Mouse (Mus musculus): ENCODE results near the gene Usp8.

Gene Usp8

DNA sequence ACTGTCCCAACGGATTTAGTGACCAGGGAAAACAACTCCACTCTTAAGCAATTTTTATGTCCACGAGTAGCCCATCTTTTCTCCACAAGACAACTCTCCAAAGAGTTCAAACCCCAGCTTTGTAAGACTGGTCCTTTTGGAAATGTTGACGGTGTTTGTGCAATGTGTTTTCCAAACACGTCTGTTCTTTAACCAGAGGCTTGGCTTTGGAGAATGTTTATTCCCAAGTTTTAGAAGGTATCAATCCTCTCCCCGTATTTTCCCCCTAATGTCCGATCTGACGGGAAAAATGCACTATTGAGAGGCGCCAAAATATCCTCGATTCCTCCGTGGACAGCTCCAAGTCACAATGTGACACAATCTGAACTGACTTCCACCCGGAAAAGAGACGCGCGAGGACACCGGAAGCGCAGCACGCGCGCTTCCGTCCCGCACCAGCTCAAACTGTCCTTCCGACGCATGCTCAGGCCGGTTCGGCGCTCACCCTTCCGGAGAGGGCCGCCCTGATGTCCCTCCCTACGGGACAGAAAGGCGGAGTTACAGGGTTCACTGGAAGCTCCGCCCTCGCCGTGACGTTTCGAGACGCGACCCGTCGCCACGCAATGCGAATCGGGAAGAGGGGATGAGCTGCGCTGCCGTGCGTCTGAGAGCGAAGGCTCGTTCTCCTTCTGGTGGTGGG, at the start of gene Usp8:
Gene Usp8, plus strand, starts transcription at position 570 of the 679 bp plus-strand sequence.
- DNase-seq (ENCODE audit: low read depth, low spot score) = peak; percentile 95

DNA sequence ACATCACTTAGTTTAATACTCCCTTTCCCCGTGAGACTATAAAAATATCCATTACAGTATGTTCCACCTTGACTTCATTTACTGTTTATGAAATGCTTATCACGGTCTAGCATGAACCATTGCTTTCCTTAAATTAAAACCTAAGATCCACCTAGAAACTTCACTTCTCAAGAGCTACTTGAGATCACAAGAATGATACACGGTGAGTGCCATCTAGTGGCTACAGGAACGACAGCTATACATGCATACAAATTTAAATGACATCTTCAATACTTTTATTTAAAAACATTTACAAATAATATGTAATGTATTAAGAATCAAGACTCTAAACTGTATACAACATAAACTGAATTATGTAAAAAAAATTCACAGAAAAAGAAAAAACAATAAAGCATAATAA, 43.6 kb upstream of the Usp8 start:
- no peak for DNase-seq (ENCODE audit: low read depth, low spot score)

GRCm38 (mm10) chr2:126665984-126666383, 41.1 kb upstream of the Usp8 start:
- DNase-seq (ENCODE audit: low read depth, low spot score) = no peak

DNA sequence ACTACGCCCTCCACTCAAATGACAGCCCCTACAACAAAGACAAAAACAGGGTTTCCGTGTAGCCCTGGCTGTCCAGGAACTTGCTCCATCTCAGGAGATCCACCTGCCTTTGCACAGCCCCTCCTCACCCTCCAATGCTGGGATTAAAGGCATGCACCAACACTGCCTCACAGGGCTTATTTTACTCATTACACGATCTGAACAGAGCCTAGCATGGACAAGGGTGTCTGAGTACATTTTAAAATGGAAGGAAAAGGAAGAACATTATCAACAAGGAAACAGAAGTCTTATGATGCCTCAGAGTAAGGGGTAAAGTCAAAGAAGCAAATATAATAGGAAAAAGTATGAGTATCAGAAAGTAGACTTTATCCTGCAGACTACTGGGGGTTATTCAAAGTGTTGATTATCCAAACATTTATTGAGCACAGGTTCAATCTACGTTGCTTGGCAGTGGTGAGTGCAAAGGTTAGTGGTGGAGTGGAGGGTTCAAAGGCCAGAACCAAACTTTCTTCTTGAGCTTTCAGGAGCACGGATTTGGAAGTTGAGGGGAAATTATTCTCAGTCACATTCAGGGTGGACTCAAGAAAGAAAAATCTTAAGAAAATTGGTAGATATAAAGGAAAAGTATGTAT, 38.4 kb upstream of the Usp8 start:
- DNase-seq (ENCODE audit: low read depth, low spot score) = no peak

DNA sequence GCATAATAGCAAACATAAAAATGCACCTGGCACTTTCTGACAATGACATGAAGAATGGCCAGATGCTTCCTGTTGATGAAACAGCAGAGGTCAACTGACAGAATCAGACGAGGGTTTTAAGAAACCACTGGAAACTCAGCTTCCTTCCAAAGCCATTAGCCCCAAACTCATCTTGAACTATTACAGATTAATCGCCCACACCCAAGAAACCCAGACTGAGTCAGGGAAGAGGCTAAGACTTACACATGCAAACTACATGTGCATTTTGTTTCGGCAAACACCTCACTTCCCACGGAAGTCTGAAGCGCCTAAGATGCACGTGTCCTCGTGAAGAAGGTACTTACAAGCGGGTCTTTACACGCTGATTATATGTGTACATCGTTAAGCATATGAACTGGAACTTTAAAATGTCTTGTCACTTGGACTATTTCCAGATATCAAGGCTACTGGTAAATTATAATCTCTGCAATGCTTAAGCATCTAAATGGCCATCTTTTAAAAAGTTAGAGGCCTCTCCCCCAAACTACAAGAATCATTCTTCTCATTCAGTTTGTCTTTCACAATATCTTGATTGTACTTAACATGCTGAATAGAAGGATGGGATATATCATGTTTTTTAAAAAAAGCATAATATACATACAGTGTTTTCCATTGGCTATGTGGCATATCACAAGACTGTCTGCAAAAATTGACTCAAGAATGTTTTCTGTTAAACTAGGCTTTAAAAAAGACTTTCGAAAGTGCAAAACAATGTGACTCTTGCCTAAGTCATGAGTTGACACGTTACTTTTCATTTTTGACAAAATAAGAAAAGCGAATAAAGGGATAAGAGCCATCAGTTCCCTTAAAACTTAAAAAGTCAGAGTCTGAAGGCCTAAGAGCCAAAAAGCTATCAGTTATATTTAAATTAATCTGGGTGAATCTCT, 33.5 kb upstream of the Usp8 start:
- no peak for DNase-seq (ENCODE audit: low read depth, low spot score)

DNA sequence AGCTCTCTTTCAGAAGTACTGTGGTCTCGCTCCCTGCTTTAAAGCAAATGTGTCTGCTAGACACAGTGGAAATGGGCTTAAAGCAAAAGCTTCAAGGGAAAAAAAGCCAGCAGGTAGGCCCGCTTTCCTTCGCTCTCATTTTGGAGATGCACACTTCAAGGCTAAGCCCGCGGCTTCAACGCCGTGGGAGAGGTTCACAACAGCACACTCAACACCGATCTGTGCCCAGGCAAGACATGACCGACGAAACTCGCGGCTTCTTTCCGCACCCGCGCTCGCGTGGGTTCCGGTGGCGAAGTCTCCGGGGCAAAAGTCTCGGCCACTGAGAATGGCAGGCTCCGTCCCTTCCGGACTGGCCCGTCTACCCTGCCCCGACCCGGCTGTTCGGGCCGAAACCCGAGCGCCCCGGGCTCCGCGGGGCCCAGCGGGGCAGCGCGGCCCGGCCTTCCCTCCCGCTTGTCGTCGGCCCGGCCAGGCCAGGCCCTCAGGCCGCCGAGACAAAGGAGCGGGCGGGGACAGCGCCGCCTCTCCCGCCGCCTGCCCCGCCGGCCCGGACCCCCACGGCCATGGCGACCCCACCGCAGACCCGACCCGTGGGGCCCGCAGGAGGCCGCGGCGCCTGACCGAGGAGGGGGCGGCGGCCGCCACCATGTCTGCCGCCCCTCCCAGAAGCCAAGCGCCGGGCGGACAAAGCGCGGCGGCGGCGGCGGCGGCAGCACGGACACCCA, 32.5 kb upstream of the Usp8 start:
- DNase-seq (ENCODE audit: low read depth, low spot score) = peak; percentile 35

DNA sequence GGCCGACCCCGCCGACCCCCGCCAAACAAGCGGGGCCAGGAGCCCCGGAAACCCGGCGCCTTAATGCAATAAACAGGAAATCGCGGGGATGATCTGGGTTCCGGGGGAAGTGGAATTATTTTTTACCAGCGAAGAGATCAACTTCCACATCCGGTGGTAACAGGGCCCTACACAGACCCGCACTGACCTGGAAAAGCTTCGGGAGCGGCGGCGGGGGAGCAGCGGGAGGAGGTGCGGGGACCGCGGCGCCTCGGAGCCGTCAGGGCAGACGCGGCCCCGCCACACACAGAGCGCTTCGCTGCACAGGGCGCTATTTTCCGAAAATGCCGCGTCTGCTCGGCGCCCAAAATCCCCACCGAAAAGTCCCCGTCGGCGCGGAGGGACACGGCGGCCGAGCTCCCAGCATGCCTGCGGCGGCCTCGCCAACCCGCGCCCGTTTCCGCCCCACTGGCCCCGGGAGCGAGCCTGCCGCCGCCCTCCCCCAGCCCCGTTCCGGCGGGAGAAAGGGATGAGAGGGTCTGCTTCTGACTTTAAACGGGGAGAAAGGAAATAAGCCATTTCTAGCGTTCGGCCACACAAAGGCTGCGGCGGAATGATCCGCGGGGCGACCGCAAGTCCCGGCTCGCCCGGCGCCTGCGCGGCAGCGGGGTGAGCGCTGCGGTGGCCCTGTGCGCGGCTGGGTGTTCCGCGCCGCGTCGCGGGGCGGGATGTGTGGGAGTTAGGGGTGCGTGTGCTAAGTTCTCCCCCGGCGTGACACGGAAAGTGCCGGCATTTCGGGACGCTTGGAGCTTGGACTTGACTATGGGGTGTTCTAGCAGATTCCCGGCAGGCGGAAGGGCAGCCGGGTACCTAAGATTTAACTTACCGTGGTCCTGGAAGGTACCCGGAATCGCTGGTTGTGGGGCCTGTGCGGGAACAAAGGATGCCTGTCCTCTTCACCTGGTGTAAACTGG, 31.7 kb upstream of the Usp8 start:
- peak; percentile 81 for DNase-seq (ENCODE audit: low read depth, low spot score)

DNA sequence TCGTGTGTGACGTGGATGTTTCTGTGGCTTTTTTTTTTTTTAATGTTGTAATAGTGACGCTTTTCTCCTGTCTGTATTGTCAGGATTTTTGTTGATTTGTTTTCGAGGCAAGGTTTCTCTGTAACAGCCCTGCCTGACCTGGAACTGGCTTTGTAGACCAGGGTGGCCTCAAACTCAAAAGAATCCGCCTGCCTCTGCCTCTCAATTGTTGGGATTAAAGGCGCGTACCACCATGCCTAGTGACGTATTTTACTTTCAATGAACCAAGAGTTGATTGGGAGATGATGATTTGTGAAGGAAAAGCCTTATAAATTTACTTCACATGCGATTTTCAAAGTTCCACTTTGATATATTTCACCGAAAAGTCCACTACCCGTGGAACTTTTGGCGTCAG, 31.0 kb upstream of the Usp8 start, which contains the start of gene Gabpb1:
Gene Gabpb1, minus strand, starts transcription at position 216 of the 394 bp plus-strand sequence.
- DNase-seq (ENCODE audit: low read depth, low spot score) = peak; percentile 13

GRCm38 (mm10) chr2:126677366-126677765, 29.8 kb upstream of the Usp8 start:
- DNase-seq (ENCODE audit: low read depth, low spot score) = no peak

DNA sequence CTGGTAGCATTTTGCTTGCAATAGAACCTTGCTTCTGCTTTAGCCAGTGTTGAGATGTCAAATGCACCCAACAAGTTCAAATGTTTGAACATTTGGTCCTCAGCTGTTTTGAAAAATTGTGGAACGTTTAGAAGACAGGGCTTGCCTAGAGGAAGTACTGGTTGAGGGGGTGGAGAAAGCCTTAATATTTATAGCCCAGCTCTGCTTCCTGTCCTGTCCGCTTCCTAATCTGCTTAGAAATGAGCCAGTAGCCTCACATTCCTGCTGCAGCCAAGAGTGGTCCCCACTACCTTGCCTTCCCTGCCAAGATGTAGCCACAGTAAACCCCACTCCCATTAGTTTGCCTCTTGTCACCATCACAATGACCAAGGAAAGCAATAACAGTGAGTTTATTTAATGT, 24.8 kb upstream of the Usp8 start:
- no peak for DNase-seq (ENCODE audit: low read depth, low spot score)

GRCm38 (mm10) chr2:126682937-126683336, 24.2 kb upstream of the Usp8 start:
- DNase-seq (ENCODE audit: low read depth, low spot score) = no peak

DNA sequence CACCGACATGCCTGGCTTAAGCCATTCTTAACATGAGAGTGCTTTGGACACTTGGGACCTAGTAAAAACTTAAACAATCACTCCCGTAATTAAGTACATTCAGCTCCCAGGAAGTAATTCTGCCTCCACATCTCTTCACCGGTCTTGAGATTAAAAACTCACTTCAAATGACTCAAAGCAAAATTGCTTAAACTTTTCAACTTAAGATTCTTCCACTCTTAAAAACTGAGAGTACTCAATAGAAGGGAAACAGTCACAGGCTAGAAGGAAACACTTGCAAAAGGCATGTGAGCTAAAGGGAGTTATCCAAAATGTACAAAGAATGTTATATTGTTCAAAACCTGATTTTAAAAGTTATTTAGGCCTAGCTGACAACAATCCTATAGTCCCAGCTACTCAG, 15.8 kb upstream of the Usp8 start:
- no peak for DNase-seq (ENCODE audit: low read depth, low spot score)

GRCm38 (mm10) chr2:126695285-126695684, 11.8 kb upstream of the Usp8 start:
- no peak for DNase-seq (ENCODE audit: low read depth, low spot score)

DNA sequence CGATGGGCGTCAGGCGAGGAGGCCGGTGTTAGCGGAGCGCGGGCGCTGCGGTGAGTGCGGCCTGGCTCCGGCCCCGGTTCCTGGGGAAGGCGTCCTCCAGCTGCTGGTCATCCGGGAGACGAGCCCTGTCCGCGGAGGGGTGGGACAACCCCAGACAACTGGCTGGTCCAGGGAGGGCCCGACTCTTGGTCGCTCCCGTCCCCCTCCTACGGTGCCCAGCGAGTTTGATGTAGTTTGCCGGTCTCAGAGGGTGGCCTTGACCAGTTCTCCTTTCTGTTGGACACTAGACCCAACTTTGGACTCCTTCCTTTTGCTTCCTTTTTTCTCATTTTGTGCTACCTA, 281 bp downstream of the Usp8 start:
- DNase-seq (ENCODE audit: low read depth, low spot score) = no peak

GRCm38 (mm10) chr2:126708361-126708760, 1.2 kb downstream of the Usp8 start:
- DNase-seq (ENCODE audit: low read depth, low spot score) = no peak

- DNase-seq (ENCODE audit: low read depth, low spot score) = no peak
Observed at GRCm38 (mm10) chr2:126712526-126712925, 5.4 kb downstream of the Usp8 start.

- DNase-seq (ENCODE audit: low read depth, low spot score) = no peak
Observed at GRCm38 (mm10) chr2:126712950-126713349, 5.8 kb downstream of the Usp8 start.

- DNase-seq (ENCODE audit: low read depth, low spot score) = no peak
Observed at GRCm38 (mm10) chr2:126729207-126729606, 22.1 kb downstream of the Usp8 start.

DNA sequence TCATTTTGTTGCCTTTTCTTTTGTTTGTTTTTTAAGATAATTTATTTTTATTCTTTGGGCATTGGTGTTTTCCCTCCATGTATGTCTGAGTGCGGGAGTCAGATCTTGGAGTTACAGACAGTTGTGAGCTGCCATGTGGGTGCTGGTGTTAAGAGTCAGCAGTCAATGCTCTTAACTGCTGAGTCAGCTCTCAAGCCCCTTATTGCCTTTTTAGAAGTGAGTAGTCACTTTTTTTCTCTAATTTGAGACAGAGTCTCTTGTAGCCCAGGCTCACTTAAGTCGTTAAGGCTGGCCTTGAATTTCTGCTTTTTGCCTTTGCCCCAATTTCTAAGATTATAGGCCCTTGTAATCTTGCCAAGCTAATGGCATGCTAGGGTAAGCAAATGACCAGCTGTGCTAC, 23.4 kb downstream of the Usp8 start:
- DNase-seq (ENCODE audit: low read depth, low spot score) = no peak

DNA sequence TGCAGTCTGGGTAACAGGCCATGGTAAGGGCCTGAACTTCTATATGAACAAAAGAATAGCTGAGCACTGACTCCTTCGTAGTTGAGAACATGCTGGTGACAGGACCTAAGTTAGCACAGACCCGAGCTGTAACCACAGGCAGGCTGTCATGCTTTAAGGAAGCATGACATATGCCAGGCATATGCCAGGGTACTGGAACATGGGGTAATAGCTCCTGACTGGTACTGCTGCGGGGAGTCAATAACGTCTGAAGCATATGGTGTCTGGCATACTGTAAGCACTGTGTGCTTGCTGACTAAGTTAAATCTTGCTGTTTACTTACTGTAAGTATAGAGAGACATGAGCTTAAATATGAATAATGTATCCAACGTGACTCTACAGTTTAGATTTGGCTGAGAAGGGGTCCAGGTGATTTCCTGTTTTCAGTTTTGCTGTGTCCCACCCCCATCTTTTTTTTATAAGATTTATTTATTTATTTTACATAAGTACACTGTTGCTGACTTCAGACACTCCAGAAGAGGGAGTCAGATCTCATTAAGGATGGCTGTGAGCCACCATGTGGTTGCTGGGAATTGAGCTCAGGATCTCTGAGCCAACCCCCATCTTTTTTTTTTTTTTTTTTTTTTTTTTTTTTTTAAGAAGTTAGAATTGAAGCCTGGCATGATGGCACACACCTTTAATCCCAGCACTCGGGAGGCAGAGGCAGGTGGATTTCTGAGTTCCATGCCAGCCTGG, 28.4 kb downstream of the Usp8 start:
- DNase-seq (ENCODE audit: low read depth, low spot score) = no peak

Measured in embryo, embryonic 11.5 days (tissue).